20 mouse cellular contexts compared by ENCODE assay signal in the genomic region with DNA sequence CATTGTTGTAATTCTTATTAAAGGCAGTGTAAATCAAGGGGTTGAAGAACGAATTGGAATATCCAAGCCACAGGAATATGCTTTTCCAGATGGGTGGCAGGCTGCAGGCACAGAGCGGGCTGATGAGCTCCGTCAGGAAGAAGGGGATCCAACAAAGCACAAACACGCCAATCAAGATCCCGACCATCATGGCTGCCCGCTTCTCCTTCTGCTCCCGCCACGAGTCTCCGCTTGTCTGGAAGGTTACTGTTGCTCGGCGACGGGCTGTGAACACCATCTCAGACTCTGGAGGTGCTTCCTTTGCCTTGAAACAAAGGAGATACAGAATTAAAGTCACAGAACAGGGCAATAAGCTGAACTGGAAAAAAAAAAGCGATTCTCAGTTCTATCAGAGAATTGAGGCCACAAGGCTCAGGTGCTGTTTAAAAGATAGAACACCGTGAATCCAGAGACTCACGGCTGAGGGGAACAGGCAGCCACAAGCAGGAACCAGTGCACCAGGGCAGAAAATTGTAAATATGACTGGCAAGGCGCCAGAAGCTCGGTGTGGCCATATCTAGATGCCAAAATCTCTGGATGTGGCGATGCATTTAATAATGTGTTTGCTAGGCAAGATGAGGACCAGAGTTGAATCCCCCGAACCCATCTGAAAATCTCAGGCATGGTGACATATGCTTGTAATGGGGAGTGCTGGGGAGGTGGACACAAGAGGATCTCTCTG. TPM values are rescaled to one million over a fixed set of nuclear protein-coding genes. Genes with fewer than 3 reads are reported as not detected.
DNase-seq lines count a peak whose midpoint lies in the region; ATAC-seq and TF ChIP-seq lines count a peak whose summit lies in the region.
"Had no signal": no experiment of that assay in that cellular context is flagged by ENCODE, and none has a peak within 500 bp of the region (broad histone marks: within the 10 kb centered on the region; RNA-seq: fewer than 3 reads in every experiment).

No protein-coding gene starts in this region.

- no peak overlapping the region for H3K4me2 ChIP-seq in lung, embryonic 14.5 days
- H3K4me2 ChIP-seq: embryonic facial prominence, embryonic 13.5 days; heart, embryonic 15.5 days; hindbrain, embryonic 15.5 days; limb, embryonic 13.5 days; midbrain, embryonic 12.5 days had no signal

- H3K27me3 ChIP-seq in lung, embryonic 14.5 days (ENCODE audit: insufficient read depth, low read length) = no peaks in the 10 kb centered on the region
- H3K27me3 ChIP-seq: embryonic facial prominence, embryonic 13.5 days; heart, embryonic 15.5 days; hindbrain, embryonic 15.5 days; limb, embryonic 13.5 days; midbrain, embryonic 12.5 days had no signal

- H3K9ac ChIP-seq in lung, embryonic 14.5 days = no peak overlapping the region
- H3K9ac ChIP-seq: embryonic facial prominence, embryonic 13.5 days; heart, embryonic 15.5 days; hindbrain, embryonic 15.5 days; limb, embryonic 13.5 days; midbrain, embryonic 12.5 days had no signal

- no peaks in the 10 kb centered on the region for H3K4me1 ChIP-seq in lung, embryonic 14.5 days (ENCODE audit: insufficient read depth)
- H3K4me1 ChIP-seq: embryonic facial prominence, embryonic 13.5 days; heart, embryonic 15.5 days; hindbrain, embryonic 15.5 days; limb, embryonic 13.5 days; midbrain, embryonic 12.5 days had no signal

- no peaks in the 10 kb centered on the region for H3K36me3 ChIP-seq in lung, embryonic 14.5 days (ENCODE audit: insufficient read depth)
- H3K36me3 ChIP-seq: hindbrain, embryonic 15.5 days; midbrain, embryonic 12.5 days had no signal

- H3K27ac ChIP-seq in lung, embryonic 14.5 days (ENCODE audit: low read depth) = no peak overlapping the region
- H3K27ac ChIP-seq: embryonic facial prominence, embryonic 13.5 days; heart, embryonic 15.5 days; hindbrain, embryonic 15.5 days; left cerebral cortex, adult 2 months; limb, embryonic 13.5 days; midbrain, embryonic 12.5 days had no signal

- 81% methylated on average over 19 of the region's 19 CpGs for WGBS in lung, embryonic 14.5 days

- no peak for TF ChIP-seq CTCF in lung, embryonic 14.5 days (IDR thresholded peaks at IDR 0.05; ENCODE audit: low read depth)

- no peak overlapping the region for H3K4me3 ChIP-seq in lung, embryonic 14.5 days (ENCODE audit: low read depth, low read length)
- H3K4me3 ChIP-seq: embryonic facial prominence, embryonic 13.5 days; heart, embryonic 15.5 days; hindbrain, embryonic 15.5 days; left cerebral cortex, adult 2 months; limb, embryonic 13.5 days; midbrain, embryonic 12.5 days had no signal

- no peak for ATAC-seq in lung, embryonic 14.5 days (ENCODE audit: insufficient read depth)

- DNase-seq in cerebellum, adult 11-12 months = peak; percentile 16
- DNase-seq in cerebellum, adult 11 months = no peak
- DNase-seq in lung, embryonic 14.5 days = peak; percentile 8
- no peak for DNase-seq in lung, postnatal 36 days
- DNase-seq in cerebellum, postnatal 10 days = peak; percentile 81 to 84
- DNase-seq in layer of hippocampus, postnatal 36 days = peak; percentile 26 to 35
- no peak for DNase-seq in heart, adult 18-20 months
- no peak for DNase-seq in kidney, adult 18-20 months
- DNase-seq: adrenal gland, postnatal 25 days; lung, postnatal 4 days; thymus, postnatal 14 days had no signal

- H3K9me3 ChIP-seq in lung, embryonic 14.5 days (ENCODE audit: low read depth, low read length) = no peaks in the 10 kb centered on the region
- H3K9me3 ChIP-seq: embryonic facial prominence, embryonic 13.5 days; hindbrain, embryonic 15.5 days; limb, embryonic 13.5 days; midbrain, embryonic 12.5 days had no signal

RNA-seq across cellular contexts. Expression of a gene that starts 17.7 kb away (rescaled TPM):
- polyA plus RNA-seq in lung, embryonic 14.5 days (2014; fragmentation: Nextera tagmentation; extraction: Ambion mirVana) = 0.09 and 0.14 TPM in 2 replicates
- 1 to 10 TPM; 8.7 to 9.8 TPM for total RNA-seq in layer of hippocampus, postnatal 36 days (2021)
- not detected for total RNA-seq in heart, adult 18-20 months (2021)
- total RNA-seq: adrenal gland, postnatal 25 days had no signal
- polyA plus RNA-seq: liver, embryonic 16.5 days; small intestine, adult 2 months; stomach, embryonic 14.5 days had no signal

RNA-seq across cellular contexts. Expression of a gene that starts 57.2 kb away (rescaled TPM):
- 68.4 and 69.4 TPM in 2 replicates for polyA plus RNA-seq in lung, embryonic 14.5 days (2014; fragmentation: Nextera tagmentation; extraction: Ambion mirVana)
- total RNA-seq in layer of hippocampus, postnatal 36 days (2021) = 10 to 100 TPM; 27.7 to 28.8 TPM
- 10 to 100 TPM; 19.4 to 20.1 TPM for total RNA-seq in heart, adult 18-20 months (2021)

Comparison
In these comparisons a context has a peak if more than half of its experiments do, and no peak if none do; other contexts are left out.
1. DNase-seq: peak in cerebellum, adult 11-12 months (single experiment), lung, embryonic 14.5 days (single experiment), cerebellum, postnatal 10 days (2 of 2) and layer of hippocampus, postnatal 36 days (2 of 2); none in cerebellum, adult 11 months (single experiment), lung, postnatal 36 days (single experiment), heart, adult 18-20 months (0 of 2) and kidney, adult 18-20 months (single experiment).
2. RNA of a gene that starts 17.7 kb away (total RNA-seq): 8.7 to 9.8 TPM in layer of hippocampus, postnatal 36 days; not detected in heart, adult 18-20 months; every median in the first group is over 4 times any median in the second.